Mouse (Mus musculus): ENCODE results near the gene Usp30. TPM values are rescaled to one million over a fixed set of nuclear protein-coding genes. Genes with fewer than 3 reads are reported as not detected.

Usp30 gene
- total and polyA plus RNA-seq, 2 experiments from 2014 or later = 6.3 to 16.0 TPM

- ATAC-seq (ENCODE audit: insufficient read depth, low read depth) (no peak), DNase-seq (ENCODE audit: low spot score) (no peak)
- Histone ChIP-seq H3K27ac (ENCODE audit: low read depth) (no peak overlapping the region), H3K36me3 (replicated peaks; ENCODE audit: control insufficient read depth, insufficient read depth, low read length) (no peaks in the 10 kb centered on the region), H3K4me3 (ENCODE audit: low read depth, low read length) (no peak overlapping the region), H3K4me2 (ENCODE audit: low read depth, low read length) (no peak overlapping the region), H3K4me1 (ENCODE audit: control insufficient read depth, insufficient read depth) (peaks cover 25% of the 10 kb centered on the region), H3K27me3 (ENCODE audit: control insufficient read depth, insufficient read depth, low read length) (no peaks in the 10 kb centered on the region), H3K9ac (replicated peaks; ENCODE audit: low read depth, low read length) (no peak overlapping the region), H3K9me3 (replicated peaks; ENCODE audit: control insufficient read depth, low read length) (no peaks in the 10 kb centered on the region)
- no peak for TF ChIP-seq CTCF (IDR thresholded peaks at IDR 0.05; ENCODE audit: low read depth)
- no peak for TF ChIP-seq EP300 (IDR thresholded peaks at IDR 0.05; ENCODE audit: low read depth)
- 87% methylated on average over 6 of the region's 6 CpGs for WGBS
Measured at GRCm38 (mm10) chr5:114132841-114133240, 67.6 kb downstream of the Usp30 start.

- ATAC-seq (ENCODE audit: insufficient read depth, low read depth) (peak; percentile 24), DNase-seq (ENCODE audit: low spot score) (peak; percentile 88)
- Histone ChIP-seq H3K27ac (ENCODE audit: low read depth) (peak overlapping the region; percentile 69), H3K36me3 (replicated peaks; ENCODE audit: control insufficient read depth, insufficient read depth, low read length) (no peaks in the 10 kb centered on the region), H3K27me3 (ENCODE audit: control insufficient read depth, insufficient read depth, low read length) (no peaks in the 10 kb centered on the region), H3K4me2 (ENCODE audit: low read depth, low read length) (peak overlapping the region; percentile 3; the same call in 1 of the 2 replicates), H3K9me3 (replicated peaks; ENCODE audit: control insufficient read depth, low read length) (no peaks in the 10 kb centered on the region), H3K9ac (replicated peaks; ENCODE audit: low read depth, low read length) (no peak overlapping the region), H3K4me1 (ENCODE audit: control insufficient read depth, insufficient read depth) (peaks cover 37% of the 10 kb centered on the region), H3K4me3 (ENCODE audit: low read depth, low read length) (no peak overlapping the region)
- TF ChIP-seq CTCF (IDR thresholded peaks at IDR 0.05; ENCODE audit: low read depth) (peak; percentile 76), EP300 (IDR thresholded peaks at IDR 0.05; ENCODE audit: low read depth) (no peak)
- WGBS = 29% methylated on average over 6 of the region's 6 CpGs
Measured at GRCm38 (mm10) chr5:114134091-114134534, 68.9 kb downstream of the Usp30 start.

GRCm38 (mm10) chr5:114135516-114135915, 70.3 kb downstream of the Usp30 start:
- H3K9ac ChIP-seq (replicated peaks; ENCODE audit: low read depth, low read length) = no peak overlapping the region
- H3K27ac ChIP-seq (ENCODE audit: low read depth) = no peak overlapping the region
- no peaks in the 10 kb centered on the region for H3K27me3 ChIP-seq (ENCODE audit: control insufficient read depth, insufficient read depth, low read length)
- DNase-seq (ENCODE audit: low spot score) (no peak), ATAC-seq (ENCODE audit: insufficient read depth, low read depth) (no peak)
- 83% methylated on average over 10 of the region's 10 CpGs for WGBS
- H3K4me2 ChIP-seq (ENCODE audit: low read depth, low read length) = no peak overlapping the region
- no peaks in the 10 kb centered on the region for H3K36me3 ChIP-seq (replicated peaks; ENCODE audit: control insufficient read depth, insufficient read depth, low read length)
- no peak overlapping the region for H3K4me3 ChIP-seq (ENCODE audit: low read depth, low read length)
- TF ChIP-seq EP300 (IDR thresholded peaks at IDR 0.05; ENCODE audit: low read depth) = no peak
- TF ChIP-seq CTCF (IDR thresholded peaks at IDR 0.05; ENCODE audit: low read depth) = no peak
- no peaks in the 10 kb centered on the region for H3K9me3 ChIP-seq (replicated peaks; ENCODE audit: control insufficient read depth, low read length)
- peaks cover 44% of the 10 kb centered on the region for H3K4me1 ChIP-seq (ENCODE audit: control insufficient read depth, insufficient read depth)

GRCm38 (mm10) chr5:114137481-114138276, 72.4 kb downstream of the Usp30 start:
- Histone ChIP-seq H3K4me2 (ENCODE audit: low read depth, low read length) (peak overlapping the region; percentile 42), H3K9ac (replicated peaks; ENCODE audit: low read depth, low read length) (no peak overlapping the region), H3K4me1 (ENCODE audit: control insufficient read depth, insufficient read depth) (peaks cover 36% of the 10 kb centered on the region), H3K9me3 (replicated peaks; ENCODE audit: control insufficient read depth, low read length) (no peaks in the 10 kb centered on the region), H3K27me3 (ENCODE audit: control insufficient read depth, insufficient read depth, low read length) (no peaks in the 10 kb centered on the region), H3K36me3 (replicated peaks; ENCODE audit: control insufficient read depth, insufficient read depth, low read length) (no peaks in the 10 kb centered on the region), H3K4me3 (ENCODE audit: low read depth, low read length) (no peak overlapping the region), H3K27ac (ENCODE audit: low read depth) (peak overlapping the region; percentile 92)
- DNase-seq (ENCODE audit: low spot score) = no peak
- TF ChIP-seq EP300 (IDR thresholded peaks at IDR 0.05; ENCODE audit: low read depth) = no peak
- TF ChIP-seq CTCF (IDR thresholded peaks at IDR 0.05; ENCODE audit: low read depth) = no peak
- WGBS = 49% methylated on average over 15 of the region's 15 CpGs
- no peak for ATAC-seq (ENCODE audit: insufficient read depth, low read depth)

- Histone ChIP-seq H3K4me1 (ENCODE audit: control insufficient read depth, insufficient read depth) (peaks cover 32% of the 10 kb centered on the region), H3K27me3 (ENCODE audit: control insufficient read depth, insufficient read depth, low read length) (no peaks in the 10 kb centered on the region), H3K4me2 (ENCODE audit: low read depth, low read length) (peak overlapping the region; percentile 42), H3K4me3 (ENCODE audit: low read depth, low read length) (no peak overlapping the region), H3K9me3 (replicated peaks; ENCODE audit: control insufficient read depth, low read length) (no peaks in the 10 kb centered on the region), H3K27ac (ENCODE audit: low read depth) (peak overlapping the region; percentile 92), H3K36me3 (replicated peaks; ENCODE audit: control insufficient read depth, insufficient read depth, low read length) (no peaks in the 10 kb centered on the region), H3K9ac (replicated peaks; ENCODE audit: low read depth, low read length) (no peak overlapping the region)
- WGBS = 47% methylated on average over 21 of the region's 21 CpGs
- no peak for TF ChIP-seq CTCF (IDR thresholded peaks at IDR 0.05; ENCODE audit: low read depth)
- TF ChIP-seq EP300 (IDR thresholded peaks at IDR 0.05; ENCODE audit: low read depth) = no peak
- ATAC-seq (ENCODE audit: insufficient read depth, low read depth) (peak; percentile 49; the same call in 1 of the 2 replicates), DNase-seq (ENCODE audit: low spot score) (peak; percentile 49)
Measured at GRCm38 (mm10) chr5:114138277-114139164, 73.3 kb downstream of the Usp30 start.

Measured in heart, postnatal 0 days (tissue).